Mouse (Mus musculus) kidney, postnatal 4 days (tissue): ENCODE measurements around the gene Gm8206.
A peak's percentile ranks its signal among the peaks of the same experiment; 100 is the strongest.
"Not testable (repeated sequence)": the region's sequence is repeated elsewhere in the genome, so short reads cannot be mapped to it uniquely, and the experiment has no call there.

Source experiments
- DNase-seq, 2 experiments: peaks; one replicate each; pipeline ENCODE4 v3.0.0; 2021; ENCODE audit warnings: mixed read lengths in 2 of 2

Gene Gm8206

DNA sequence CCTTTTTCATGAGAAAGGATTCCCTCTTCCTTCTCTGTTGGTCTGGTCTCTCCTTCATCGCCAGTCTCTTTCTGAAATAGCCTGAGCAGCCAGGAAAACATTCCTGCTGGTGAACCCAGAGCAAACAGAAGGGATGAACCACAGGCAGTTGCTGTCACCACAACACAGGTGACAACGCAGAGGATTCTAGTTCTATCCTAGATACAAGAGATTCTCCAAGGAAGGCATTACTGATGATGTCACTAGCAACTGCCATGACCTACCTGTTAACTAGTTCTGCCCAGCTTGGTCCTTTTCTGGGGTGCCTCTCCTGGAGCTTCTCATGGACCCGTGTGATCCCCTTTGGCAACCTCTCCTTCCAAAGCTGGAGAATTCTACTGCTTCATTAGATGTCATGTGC is at the start of gene Gm8206:
Gm8206 (minus strand) TSS at position 101 of the 400 bp plus-strand sequence.
- not testable (repeated sequence) for DNase-seq

GRCm38 (mm10) chr14:6125707-6126106 is 32.0 kb upstream of the Gm8206 start, which contains the start of gene Gm3476:
Gene Gm3476 (minus strand): TSS chr14:6125807.
- not testable (repeated sequence) for DNase-seq

DNA sequence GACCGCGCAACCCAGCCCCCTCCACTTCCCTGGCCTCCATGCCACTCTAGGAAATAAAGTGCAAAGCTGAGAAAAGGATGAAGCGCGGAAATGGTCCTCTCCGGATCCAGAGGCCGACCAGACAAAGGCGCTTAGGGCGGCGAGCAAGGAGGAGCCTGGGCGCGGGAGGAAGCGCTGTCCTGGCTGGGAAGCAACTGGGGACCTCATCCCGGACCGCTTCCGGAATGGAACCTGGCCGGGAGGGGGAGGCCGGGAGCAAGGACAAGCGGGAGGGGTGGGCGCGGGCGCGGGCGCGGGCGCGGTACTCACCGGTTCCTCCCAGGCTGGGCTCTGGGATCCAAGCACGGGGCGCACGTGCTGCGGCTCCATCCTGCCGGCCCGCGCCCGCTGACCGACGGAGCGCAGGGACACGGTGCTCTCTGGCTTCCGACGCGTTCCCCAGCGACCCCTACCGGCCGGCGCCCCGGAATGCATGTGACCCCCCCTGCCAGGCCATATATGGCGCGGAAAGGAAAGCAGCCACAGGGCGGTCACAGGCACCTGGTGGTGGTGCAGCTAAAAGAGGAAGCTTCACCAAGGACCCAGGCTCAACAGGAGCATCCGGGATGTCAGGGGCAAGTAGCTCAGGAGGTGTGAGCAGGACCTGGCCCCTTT is 14.7 kb upstream of the Gm8206 start, which contains the start of gene Gm3468:
Gm3468 (minus strand) TSS at position 394 of the 654 bp plus-strand sequence.
- peak; percentile 75 to 81 for DNase-seq

DNA sequence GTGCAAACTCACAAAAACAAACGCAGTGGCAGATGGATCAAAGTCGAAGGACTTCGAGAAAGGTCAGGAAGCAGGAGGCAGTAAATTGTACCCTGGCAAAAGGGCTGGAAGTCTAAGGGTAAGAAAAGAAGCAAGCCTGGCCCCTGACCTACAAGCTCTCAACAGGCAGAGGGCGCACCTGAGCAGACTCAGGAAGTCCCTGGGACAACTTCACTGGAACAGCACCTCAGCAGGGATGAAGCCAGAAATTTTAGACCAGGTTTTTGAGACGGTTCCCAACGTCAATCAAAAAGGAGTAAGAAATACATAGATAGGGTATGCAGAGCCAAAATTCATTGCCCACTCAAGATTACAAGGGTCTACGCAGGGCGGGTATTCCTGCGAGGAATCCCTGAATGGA is 13.8 kb upstream of the Gm8206 start:
- DNase-seq, result peak in 1 of 2 experiments; percentile 1

DNA sequence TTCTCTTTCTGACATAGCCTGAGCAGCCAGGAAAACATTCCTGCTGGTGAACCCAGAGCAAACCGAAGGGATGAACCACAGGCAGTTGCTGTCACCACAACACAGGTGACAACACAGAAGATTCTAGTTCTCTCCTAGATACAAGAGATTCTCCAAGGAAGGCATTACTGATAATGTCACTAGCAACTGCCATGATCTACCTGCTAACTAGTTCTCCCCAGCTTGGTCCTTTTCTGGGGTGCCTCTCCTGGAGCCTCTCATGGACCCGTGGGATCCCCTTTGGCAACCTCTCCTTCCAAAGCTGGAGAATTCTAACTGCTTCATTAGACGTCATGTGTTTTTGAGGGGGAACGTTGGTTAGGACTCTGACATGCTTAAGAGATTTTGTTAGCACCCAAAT is 35.6 kb downstream of the Gm8206 start, which contains the start of gene Gm6337:
Gm6337 (minus strand) TSS at position 101 of the 400 bp plus-strand sequence.
- DNase-seq, result not testable (repeated sequence)

GRCm38 (mm10) chr14:5987136-5987535 is 106.6 kb downstream of the Gm8206 start:
- DNase-seq, result peak; percentile 1 to 2

GRCm38 (mm10) chr14:5979037-5979436 is 114.7 kb downstream of the Gm8206 start, which contains the start of gene Gm3453:
Gene Gm3453 (minus strand): TSS chr14:5979137.
- DNase-seq, result not testable (repeated sequence)
